Mouse (Mus musculus): ENCODE results near the gene Gm2381. TPM values are rescaled to one million over a fixed set of nuclear protein-coding genes. Genes with fewer than 3 reads are reported as not detected.

The Gm2381 gene
- not detected in 2 replicates for polyA plus RNA-seq (2012; ENCODE audit: low replicate concordance)

DNA sequence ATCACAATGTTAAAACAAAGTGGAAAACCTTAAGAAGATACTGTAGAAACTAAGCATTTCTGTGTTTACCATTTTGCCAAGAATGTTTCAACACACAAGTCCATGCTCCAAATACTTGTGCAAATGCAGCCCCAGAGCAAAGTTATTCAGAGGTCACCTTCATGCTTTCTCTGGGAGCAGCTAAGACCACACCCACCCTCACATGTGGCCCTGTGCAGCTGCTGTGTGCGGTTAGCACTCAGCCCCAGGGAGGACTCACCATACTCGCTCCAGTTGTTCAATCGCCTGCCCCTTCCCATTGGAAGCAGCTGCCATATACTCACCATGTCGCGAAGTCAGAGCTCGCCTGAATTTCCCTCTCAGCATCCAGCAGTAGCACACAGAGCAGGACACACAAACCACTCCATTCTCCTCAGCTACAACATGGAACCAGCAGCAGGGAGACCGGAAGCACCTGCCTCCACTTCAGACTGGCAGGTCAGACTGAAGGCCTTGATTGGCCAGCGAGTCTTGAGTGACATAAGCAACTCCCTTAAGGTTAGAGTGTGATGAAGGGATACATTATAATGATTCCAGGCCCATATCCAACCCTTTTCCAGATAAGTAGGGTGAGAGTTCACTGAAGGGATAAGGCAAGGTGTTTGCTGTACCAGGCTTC lies at the start of gene Gm2381:
Gene Gm2381, minus strand, starts transcription at position 434 of the 658 bp plus-strand sequence.

DNA sequence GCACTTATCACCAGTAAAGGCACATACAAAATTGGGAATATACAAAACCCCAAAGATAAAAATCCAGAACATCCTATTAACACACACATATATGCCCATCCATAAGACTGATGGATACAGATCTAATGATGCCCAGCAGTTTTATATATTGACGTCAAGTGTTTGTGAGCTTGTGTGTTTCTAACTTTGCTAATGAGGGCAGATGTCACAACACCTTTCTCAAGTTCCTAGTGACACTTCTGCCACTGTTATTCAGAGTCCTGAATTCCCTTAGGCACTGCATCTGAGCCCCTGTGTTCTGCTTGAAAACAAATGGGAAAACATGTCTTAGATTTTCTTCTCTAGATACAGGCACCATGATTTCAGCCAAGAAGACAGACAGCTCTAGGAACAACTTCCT lies 73.6 kb downstream of the Gm2381 start, which contains the start of gene Vmn2r62:
Gene Vmn2r62, minus strand, starts transcription at position 101 of the 400 bp plus-strand sequence.

Other genes starting within 250 kb of the Gm2381 start
- 0.15 TPM in 1 of 2 replicates, not detected in the other for gene Zfp976, start 224.6 kb downstream of the Gm2381 start, polyA plus RNA-seq (2012; ENCODE audit: low replicate concordance)
- gene Zfp975, start 174.5 kb downstream of the Gm2381 start, polyA plus RNA-seq (2012; ENCODE audit: low replicate concordance) = 0.04 and 0.31 TPM in 2 replicates
- not detected in 2 replicates for gene Gm17067, start 140.2 kb downstream of the Gm2381 start, polyA plus RNA-seq (2012; ENCODE audit: low replicate concordance)
- not detected in 2 replicates for gene Vmn2r62, start 73.7 kb downstream of the Gm2381 start, polyA plus RNA-seq (2012; ENCODE audit: low replicate concordance)
- gene Vmn2r63, start 66.6 kb upstream of the Gm2381 start, polyA plus RNA-seq (2012; ENCODE audit: low replicate concordance) = not detected in 2 replicates
- not detected in 2 replicates for gene Gm9268, start 151.5 kb upstream of the Gm2381 start, polyA plus RNA-seq (2012; ENCODE audit: low replicate concordance)
- gene Zfp936, start 247.0 kb upstream of the Gm2381 start, polyA plus RNA-seq (2012; ENCODE audit: low replicate concordance) = not detected in 2 replicates